Mouse (Mus musculus) common myeloid progenitor, adult 5-6 weeks (primary cell): ENCODE measurements at regions not wholly inside any gene's neighbourhood (a gene's known extent, or its start where the extent isn't known, plus 50 kb on each side); places are given as distances from the start of the nearest gene placed in this dataset.

Source experiments
- ATAC-seq: replicated peaks from 2 replicates; pipeline ENCODE4 v1.8.0; 2016; ENCODE audit warnings: low read depth, mild to moderate bottlenecking, moderate TSS enrichment, inconsistent platforms; ENCODE audit not compliant: poor library complexity, severe bottlenecking

GRCm38 (mm10) chr1:77074926-77075885 is 439.7 kb downstream of the Epha4 start:
- no peak for ATAC-seq

DNA sequence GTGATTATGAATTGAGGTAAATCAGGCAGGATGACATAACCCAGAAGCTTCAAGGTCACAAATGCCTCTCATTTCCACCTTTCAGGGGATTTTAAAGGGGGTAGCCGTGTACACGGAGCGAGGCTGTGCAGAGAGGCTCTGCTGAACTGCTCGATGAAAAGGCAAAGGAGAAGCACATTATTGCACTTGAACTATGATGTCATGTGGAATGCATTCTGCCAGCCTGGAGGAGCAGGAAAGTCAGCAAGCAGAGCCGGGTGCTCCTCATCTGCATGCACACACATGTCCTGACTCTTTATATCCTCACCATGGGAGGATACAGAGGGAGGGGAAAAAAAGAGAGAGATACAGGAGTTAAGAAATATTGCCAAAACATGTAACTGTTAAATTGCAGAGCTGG is 434.1 kb downstream of the Epha4 start:
- no peak for ATAC-seq

- peak; percentile 58 for ATAC-seq
Observed at GRCm38 (mm10) chr1:77081660-77082059, 433.2 kb downstream of the Epha4 start.

DNA sequence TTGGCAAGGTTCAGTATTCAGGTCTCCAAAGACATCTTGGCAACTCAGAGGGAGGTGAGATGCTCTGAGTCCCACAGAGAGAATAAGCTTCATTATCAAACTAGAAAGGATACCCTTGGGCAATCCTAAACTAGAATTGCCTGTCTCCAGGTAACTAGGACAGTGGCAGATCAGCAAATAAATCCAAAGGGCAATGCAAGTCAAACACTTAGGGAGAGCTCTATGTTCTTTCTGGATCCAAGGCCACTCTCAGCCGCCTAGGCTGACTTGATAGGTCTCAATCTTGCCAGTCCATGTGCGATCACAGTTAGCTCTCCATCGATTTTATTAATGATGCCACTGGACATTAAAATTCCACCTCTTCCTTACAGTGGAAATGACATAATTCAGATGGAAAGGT is 432.5 kb downstream of the Epha4 start:
- ATAC-seq: no peak

GRCm38 (mm10) chr1:77093551-77093950 is 421.3 kb downstream of the Epha4 start:
- ATAC-seq: no peak

DNA sequence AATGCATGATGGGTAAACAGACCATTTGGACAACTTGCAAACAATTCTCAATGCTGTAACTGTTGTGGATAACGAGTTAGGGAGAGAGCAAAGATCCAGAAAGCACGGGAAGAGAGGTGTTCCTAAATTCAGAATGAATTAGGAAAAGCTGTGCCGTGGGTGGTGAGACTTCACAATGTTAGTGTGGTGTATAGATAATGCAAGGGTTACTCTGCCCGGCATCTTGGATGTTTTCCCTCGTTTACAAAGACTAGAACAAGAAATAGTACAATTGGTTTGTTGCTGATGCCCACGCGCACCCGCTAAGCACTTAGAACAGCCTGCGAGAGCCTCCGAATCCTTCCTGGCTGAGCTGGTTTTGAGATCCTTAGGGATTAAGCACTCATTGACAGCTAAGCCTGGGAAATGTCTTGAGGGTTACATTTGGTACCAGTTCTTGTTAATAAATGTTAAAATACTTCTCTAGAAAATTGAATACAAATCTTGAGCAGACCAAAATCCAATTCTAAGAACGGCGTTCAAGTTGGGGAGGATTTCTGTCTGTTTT is 413.1 kb downstream of the Epha4 start:
- no peak for ATAC-seq

DNA sequence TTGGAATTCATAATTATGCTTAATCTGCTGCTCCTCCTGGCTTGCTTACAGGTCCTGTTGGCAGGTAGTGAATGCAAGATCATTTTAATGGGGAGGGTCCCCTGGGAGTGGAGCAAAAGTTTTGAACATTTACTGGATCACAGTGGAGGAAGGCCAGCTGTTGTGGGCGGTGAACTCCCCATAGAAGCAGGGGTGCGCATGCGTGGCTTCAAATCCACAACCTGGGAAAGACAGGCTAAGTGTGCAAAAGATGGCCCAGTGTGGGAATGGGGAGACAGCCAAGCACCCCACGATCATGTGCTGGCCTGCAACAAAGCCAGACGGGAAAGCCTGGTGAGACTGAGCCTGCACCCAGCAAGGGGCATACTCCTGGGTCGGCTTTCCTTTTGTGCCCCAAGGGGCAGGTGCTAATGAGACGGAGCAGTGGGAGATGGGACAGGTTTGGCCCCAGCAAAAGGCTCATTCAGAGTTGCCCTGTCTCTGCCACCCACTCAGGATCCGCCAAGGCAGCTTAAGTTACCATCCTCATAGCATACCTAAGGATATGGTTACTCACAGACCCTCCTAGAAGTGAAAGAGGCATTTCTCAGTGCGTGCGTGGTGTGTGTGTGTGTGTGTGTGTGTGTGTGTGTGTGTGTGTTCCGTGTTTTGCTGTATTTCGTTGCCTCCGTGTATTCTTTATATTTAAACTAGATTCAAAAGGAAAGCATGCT is 412.3 kb downstream of the Epha4 start:
- no peak for ATAC-seq

- no peak for ATAC-seq
Observed at GRCm38 (mm10) chr1:77109861-77110785, 404.8 kb downstream of the Epha4 start.

DNA sequence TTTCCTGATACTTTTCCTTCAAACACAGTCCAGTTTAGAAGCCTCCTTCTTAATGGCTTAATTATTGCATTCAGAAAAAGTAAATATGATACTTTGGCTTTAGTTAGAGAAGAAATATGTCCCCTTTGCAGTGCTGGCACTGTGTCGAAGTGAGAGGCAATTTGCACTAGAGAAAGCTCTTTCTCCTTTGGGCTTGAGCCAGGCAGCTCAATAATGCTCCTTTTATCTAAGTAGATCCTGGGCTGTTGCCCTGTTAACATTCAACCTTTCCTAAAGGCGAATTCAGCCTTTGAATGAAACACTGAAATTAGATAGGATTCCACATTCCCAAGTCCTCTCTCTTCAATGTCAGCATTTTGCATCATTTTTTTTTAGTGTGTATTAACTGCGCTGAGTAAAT is 386.5 kb downstream of the Epha4 start:
- no peak for ATAC-seq

GRCm38 (mm10) chr1:77137663-77138062 is 377.2 kb downstream of the Epha4 start:
- ATAC-seq: no peak

- ATAC-seq: no peak
Observed at GRCm38 (mm10) chr1:77140906-77141305, 374.0 kb downstream of the Epha4 start.

DNA sequence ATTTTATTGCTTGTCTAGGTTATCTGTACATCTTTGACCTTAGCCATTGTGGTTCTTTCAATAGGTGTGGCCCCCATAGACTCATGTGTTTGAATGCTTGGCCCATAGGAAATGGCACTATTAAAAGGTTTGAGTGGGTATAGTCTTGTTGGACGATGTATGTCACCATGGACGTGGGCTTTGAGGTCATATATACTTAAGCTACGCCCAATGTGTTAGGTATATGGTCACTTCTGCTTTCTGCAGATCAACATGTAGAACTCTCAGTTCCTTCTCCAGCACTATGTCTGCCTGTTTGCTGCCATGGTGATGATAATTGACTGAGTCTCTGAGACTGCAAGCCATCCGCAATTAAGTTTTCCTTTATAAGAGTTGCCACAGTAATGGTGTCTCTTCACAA is 366.8 kb downstream of the Epha4 start:
- no peak for ATAC-seq

DNA sequence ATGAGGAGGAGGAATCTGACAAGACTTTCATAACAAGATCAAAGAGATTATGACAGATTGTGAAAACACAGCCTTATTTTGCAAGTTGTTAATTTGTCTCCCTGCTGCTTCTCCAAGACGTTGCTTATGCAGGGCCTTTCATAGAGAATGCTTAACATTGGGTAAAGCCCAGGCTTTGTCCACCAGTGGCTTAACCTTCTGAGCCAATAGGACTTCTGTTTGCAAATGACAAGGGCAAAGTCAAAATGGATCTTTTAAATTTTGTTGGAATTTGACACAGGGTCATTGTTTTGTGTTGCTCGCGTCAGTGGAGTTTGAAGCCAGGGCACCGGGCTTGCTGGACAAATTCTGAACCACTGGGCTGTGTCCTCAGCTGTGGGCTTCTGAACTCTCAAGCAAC is 346.6 kb downstream of the Epha4 start:
- ATAC-seq: no peak

DNA sequence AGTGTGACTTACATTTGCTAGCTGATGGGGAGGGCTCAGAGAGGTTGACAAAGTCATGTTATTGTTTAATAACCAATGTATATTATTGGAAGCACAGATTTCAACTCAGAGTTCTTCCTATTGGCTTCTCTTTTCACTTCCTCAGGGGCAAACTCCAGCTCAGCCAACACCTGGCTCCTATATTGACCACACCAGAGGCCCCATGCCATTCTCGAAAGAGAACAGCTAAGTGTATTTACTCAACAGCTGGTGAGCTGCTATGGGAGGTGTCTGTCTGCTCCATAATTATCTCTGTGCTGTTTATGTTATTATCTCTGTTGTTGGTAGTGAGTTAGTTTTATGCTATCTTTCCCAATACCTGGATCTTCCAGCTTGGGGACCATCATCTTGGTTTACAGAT is 342.4 kb downstream of the Epha4 start:
- ATAC-seq: no peak

GRCm38 (mm10) chr1:77174801-77175200 is 340.1 kb downstream of the Epha4 start:
- no peak for ATAC-seq

- no peak for ATAC-seq
Observed at GRCm38 (mm10) chr1:77175214-77175613, 339.7 kb downstream of the Epha4 start.

DNA sequence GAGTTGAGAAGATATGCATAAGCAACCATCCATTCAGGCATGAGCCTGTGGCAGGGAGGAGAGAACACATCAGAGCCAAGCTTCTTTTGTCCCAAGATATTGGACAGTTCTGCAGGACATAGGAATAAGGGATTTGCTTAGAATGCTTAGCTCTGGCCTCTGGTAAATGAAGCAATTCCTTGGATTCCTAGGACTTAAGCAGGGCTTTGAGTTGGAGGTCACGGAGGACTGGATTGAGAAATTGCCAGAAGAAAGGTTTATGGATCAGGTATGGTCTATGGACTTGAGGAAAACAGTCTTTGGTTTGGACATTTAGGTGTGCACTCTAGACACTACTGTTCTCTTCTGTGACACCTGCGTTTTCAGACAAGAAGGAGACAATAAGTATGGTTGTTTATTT is 338.4 kb downstream of the Epha4 start:
- no peak for ATAC-seq

DNA sequence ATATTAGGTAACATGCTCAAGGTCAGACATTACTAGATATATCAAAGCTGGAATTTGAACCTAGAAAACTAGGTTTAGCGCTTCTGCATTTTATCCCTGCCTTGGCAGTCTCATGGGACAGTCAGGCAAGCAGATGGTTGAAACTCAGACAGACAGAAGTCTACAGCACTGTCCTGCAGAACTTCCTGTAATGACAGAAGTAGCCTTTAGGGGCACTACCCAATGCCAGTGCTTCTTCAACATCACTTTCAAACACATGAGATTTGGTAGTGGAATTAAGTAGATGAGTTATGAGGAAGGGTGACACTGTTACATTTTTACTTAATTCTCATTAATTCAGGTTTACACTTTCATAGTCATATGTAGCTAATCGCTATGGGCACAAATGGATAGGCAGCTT is 330.9 kb downstream of the Epha4 start:
- peak; percentile 70 for ATAC-seq

- ATAC-seq: no peak
Observed at GRCm38 (mm10) chr1:77190141-77190540, 324.7 kb downstream of the Epha4 start.

- no peak for ATAC-seq
Observed at GRCm38 (mm10) chr1:77201321-77201917, 313.5 kb downstream of the Epha4 start.
